Mouse (Mus musculus) brain, adult 10 weeks (tissue): ENCODE measurements around the gene Gm21083. TPM values are rescaled to one million over a fixed set of nuclear protein-coding genes. Genes with fewer than 3 reads are reported as not detected.

ENCODE experiments used
- polyA plus RNA-seq: library from polyadenylated mRNA; stranded (reverse); fragments of 350-450 nt; fragmentation: Illumina TruSeq; extraction: RNeasy Lipid Tissue Mini Kit (QIAGEN cat#74804); gene quantifications from one replicate; pipeline ENCODE4 v1.2.3, GENCODE M21; 2015; ENCODE audit warnings: low read depth, low replicate concordance

The Gm21083 gene
- polyA plus RNA-seq, result not detected

GRCm38 (mm10) chr5:15577033-15577432 lies at the start of gene Gm21083:
Gene Gm21083 (plus strand): TSS chr5:15577333.

GRCm38 (mm10) chr5:15529122-15529521 lies 48.0 kb upstream of the Gm21083 start, which contains the start of gene Gm21190:
Gene Gm21190 (minus strand): TSS chr5:15529222.

GRCm38 (mm10) chr5:15618764-15619163 lies 41.6 kb downstream of the Gm21083 start, which contains the start of gene Speer4d:
Gene Speer4d (plus strand): TSS chr5:15619064.

Other genes starting within 250 kb of the Gm21083 start
- gene Gm21149, start 100.8 kb upstream of the Gm21083 start, polyA plus RNA-seq, result 1.2 TPM
- not detected for gene Gm21190, start 48.1 kb upstream of the Gm21083 start, polyA plus RNA-seq
- gene Speer4d, start 41.7 kb downstream of the Gm21083 start, polyA plus RNA-seq, result not detected
- not detected for gene 4930572O03Rik, start 79.7 kb downstream of the Gm21083 start, polyA plus RNA-seq
- not detected for gene Speer4c, start 136.9 kb downstream of the Gm21083 start, polyA plus RNA-seq